Mouse (Mus musculus) CH12.LX (cell line): Measurements from ENCODE around the gene Srpk3.

Experiments
- CHD1 ChIP-seq: IDR thresholded peaks from 2 replicates; pipeline ENCODE4 v1.6.1; 2012; ENCODE audit warnings: low read depth, low read length, improper control_type of control experiment, inconsistent platforms
- CTCF ChIP-seq, 2 experiments: IDR thresholded peaks in 1 of 2; conservative IDR thresholded peaks in 1 of 2; 2 replicates each; pipeline ENCODE4 v1.5.1; 2011 to 2012; ENCODE audit warnings: low read depth in 2 of 2, low read length in 2 of 2, improper control_type of control experiment in 1 of 2, inconsistent platforms in 1 of 2, mild to moderate bottlenecking in 1 of 2, moderate library complexity in 1 of 2
- PAX5 ChIP-seq: IDR thresholded peaks from 2 replicates; pipeline ENCODE4 v1.6.1; 2012; ENCODE audit warnings: low read length, inconsistent platforms, mixed read lengths
- POLR2A ChIP-seq: IDR thresholded peaks from 2 replicates; pipeline ENCODE4 v1.6.1; 2011; ENCODE audit warnings: low read depth, mild to moderate bottlenecking, improper control_type of control experiment, low read length
- SIN3A ChIP-seq: IDR thresholded peaks from 2 replicates; pipeline ENCODE4 v1.6.1; 2012; ENCODE audit warnings: low read length, improper control_type of control experiment, inconsistent platforms
- SMC3 ChIP-seq: IDR thresholded peaks from 2 replicates; pipeline ENCODE4 v1.6.1; 2011; ENCODE audit warnings: low read depth, low read length, improper control_type of control experiment
- ZKSCAN1 ChIP-seq: IDR thresholded peaks from 2 replicates; pipeline ENCODE4 v1.6.1; 2012; ENCODE audit warnings: low read depth, inconsistent platforms, low read length, improper control_type of control experiment, borderline replicate concordance

- TF ChIP-seq SIN3A (no peak), PAX5 (no peak), SMC3 (no peak), CTCF (conservative IDR thresholded peaks at IDR 0.05 in 1 of 2, IDR thresholded peaks at IDR 0.05 in 1 of 2; ENCODE audit: low read depth in 2 of 2, low read length in 2 of 2) (no peak), POLR2A (no peak), CHD1 (no peak), ZKSCAN1 (no peak)
These were observed 43.3 kb upstream of the Srpk3 start for GRCm38 (mm10) chrX:73730908-73731307.
